Mouse (Mus musculus): ENCODE data around the gene Hhipl1. TPM values are rescaled to one million over a fixed set of nuclear protein-coding genes. Genes with fewer than 3 reads are reported as not detected.

Hhipl1 gene
- total and polyA plus RNA-seq, 3 experiments: not detected

DNA sequence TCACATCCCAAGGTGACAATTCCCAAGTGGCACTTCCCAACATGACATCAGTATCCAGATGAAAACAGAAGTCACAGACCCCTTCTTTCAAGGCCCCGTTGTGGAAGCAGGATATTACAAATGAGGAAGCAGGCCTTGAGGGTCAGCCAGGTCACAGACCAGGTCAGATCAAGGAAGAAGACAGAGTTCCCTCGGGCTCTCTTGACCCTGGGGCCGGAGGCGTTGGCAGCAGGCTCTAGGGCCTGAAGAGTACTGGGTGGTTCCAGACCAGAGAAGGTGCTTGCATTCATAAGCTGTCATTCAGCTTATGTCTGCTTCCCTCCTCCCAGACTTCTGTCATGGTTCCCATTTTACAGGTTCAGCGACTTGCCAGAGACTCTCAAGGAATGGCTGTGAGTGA is 36.4 kb upstream of the Hhipl1 start:
- Histone ChIP-seq H3K79me2 (ENCODE audit: control insufficient read depth, insufficient read depth, low read length, poor library complexity) (peaks cover 31% of the 10 kb centered on the region), H3K9me3 (replicated peaks; ENCODE audit: insufficient read depth, low read length) (no peaks in the 10 kb centered on the region), H3K27me3 (ENCODE audit: control insufficient read depth in 1 of 2, insufficient read depth in 2 of 2, low read length in 2 of 2) (no peaks in the 10 kb centered on the region), H3K4me3 (ENCODE audit: control insufficient read depth in 1 of 2, insufficient read depth in 1 of 2, low read depth in 2 of 2, low read length in 2 of 2) (no peak overlapping the region), H3K9ac (ENCODE audit: control insufficient read depth, low read depth, low read length, poor library complexity, severe bottlenecking) (no peak overlapping the region), H3K27ac (ENCODE audit: control insufficient read depth, low read depth, low read length) (no peak overlapping the region), H3K4me1 (ENCODE audit: control insufficient read depth in 1 of 2, insufficient read depth in 2 of 2, low read length in 2 of 2) (peaks cover 0 to 11% of the 10 kb centered on the region in 2 experiments; a peak in 2 of 4 replicates), H3K36me3 (ENCODE audit: control insufficient read depth in 1 of 2, insufficient read depth in 2 of 2, low read length in 2 of 2) (no peaks in the 10 kb centered on the region; a peak in 1 of 4 replicates)
- TF ChIP-seq POLR2AphosphoS2 (IDR thresholded peaks at IDR 0.05; ENCODE audit: low read length) (no peak), KAT2A (conservative IDR thresholded peaks at IDR 0.05; ENCODE audit: low read depth, low read length) (no peak), MXI1 (IDR thresholded peaks at IDR 0.05; ENCODE audit: low read depth, low read length) (no peak), MAX (IDR thresholded peaks at IDR 0.05; ENCODE audit: low read length) (no peak), CTCF (IDR thresholded peaks at IDR 0.05 in 2 of 3, conservative IDR thresholded peaks at IDR 0.05 in 1 of 3; ENCODE audit: control insufficient read depth in 1 of 3, insufficient read depth in 1 of 3, low read depth in 2 of 3, low read length in 3 of 3, poor library complexity in 1 of 3, severe bottlenecking in 1 of 3) (no peak), HCFC1 (IDR thresholded peaks at IDR 0.05; ENCODE audit: low read depth, low read length) (no peak), JUND (IDR thresholded peaks at IDR 0.05; ENCODE audit: low read depth, low read length) (no peak), USF1 (IDR thresholded peaks at IDR 0.05; ENCODE audit: low read depth, low read length) (no peak), ELF1 (IDR thresholded peaks at IDR 0.05; ENCODE audit: low read depth, low read length) (no peak), GATA1 (IDR thresholded peaks at IDR 0.05; ENCODE audit: low read depth, low read length) (no peak), POLR2AphosphoS5 (IDR thresholded peaks at IDR 0.05; ENCODE audit: borderline replicate concordance, low read depth, low read length) (no peak), ZNF384 (IDR thresholded peaks at IDR 0.05; ENCODE audit: low read depth, low read length) (no peak), NELFE (IDR thresholded peaks at IDR 0.05; ENCODE audit: low read depth, low read length) (no peak), ETS1 (IDR thresholded peaks at IDR 0.05; ENCODE audit: low read depth, low read length) (no peak), MAZ (IDR thresholded peaks at IDR 0.05; ENCODE audit: low read depth, low read length) (no peak), ZMIZ1 (IDR thresholded peaks at IDR 0.05; ENCODE audit: low read depth, low read length) (no peak), BHLHE40 (IDR thresholded peaks at IDR 0.05; ENCODE audit: borderline replicate concordance, low read depth, low read length) (no peak)
- DNase-seq (ENCODE audit: low read depth, low spot score): no peak

DNA sequence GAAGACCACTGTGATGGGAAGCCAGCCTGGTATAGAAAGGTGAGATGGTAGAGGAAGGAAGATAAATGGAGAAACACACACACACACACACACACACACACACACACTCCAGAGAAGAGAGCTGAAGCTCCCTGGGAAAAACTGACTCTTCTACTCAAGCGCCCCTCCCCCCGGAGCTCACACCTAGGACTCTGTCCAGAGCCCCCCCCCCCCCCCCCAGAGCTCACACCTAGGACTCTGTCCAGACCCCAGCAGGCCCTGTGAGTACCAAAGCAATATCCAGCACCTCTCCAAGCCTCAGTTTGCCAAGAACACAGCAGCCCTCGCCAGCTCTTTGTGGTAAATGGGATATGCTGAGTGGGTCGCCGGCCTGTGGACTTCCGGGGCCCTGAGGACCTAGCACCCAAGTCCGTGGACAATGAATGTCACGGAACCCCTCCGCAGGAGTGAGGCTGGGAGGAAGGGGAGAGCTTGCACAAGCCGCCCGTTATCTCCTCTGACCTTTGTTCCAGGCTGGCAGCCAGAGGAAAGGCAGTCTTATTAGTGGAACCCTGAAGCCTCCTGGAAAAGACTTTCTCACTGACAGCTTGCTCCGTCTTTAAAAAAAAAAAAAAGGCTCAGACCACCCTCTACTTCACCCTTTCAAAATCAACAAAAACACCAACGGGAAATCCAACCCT is 35.7 kb upstream of the Hhipl1 start:
- Histone ChIP-seq H3K4me3 (ENCODE audit: control insufficient read depth in 1 of 2, insufficient read depth in 1 of 2, low read depth in 2 of 2, low read length in 2 of 2) (no peak overlapping the region), H3K9ac (ENCODE audit: control insufficient read depth, low read depth, low read length, poor library complexity, severe bottlenecking) (no peak overlapping the region), H3K9me3 (replicated peaks; ENCODE audit: insufficient read depth, low read length) (no peaks in the 10 kb centered on the region), H3K27ac (ENCODE audit: control insufficient read depth, low read depth, low read length) (no peak overlapping the region), H3K4me1 (ENCODE audit: control insufficient read depth in 1 of 2, insufficient read depth in 2 of 2, low read length in 2 of 2) (peaks cover 0 to 11% of the 10 kb centered on the region in 2 experiments; a peak in 2 of 4 replicates), H3K27me3 (ENCODE audit: control insufficient read depth in 1 of 2, insufficient read depth in 2 of 2, low read length in 2 of 2) (no peaks in the 10 kb centered on the region), H3K79me2 (ENCODE audit: control insufficient read depth, insufficient read depth, low read length, poor library complexity) (peaks cover 32% of the 10 kb centered on the region), H3K36me3 (ENCODE audit: control insufficient read depth in 1 of 2, insufficient read depth in 2 of 2, low read length in 2 of 2) (no peaks in the 10 kb centered on the region; a peak in 1 of 4 replicates)
- no peak for TF ChIP-seq MEF2A (IDR thresholded peaks at IDR 0.05; ENCODE audit: extremely low read depth, insufficient replicate concordance, low read depth, low read length, poor library complexity, severe bottlenecking)
- no peak for TF ChIP-seq USF1 (IDR thresholded peaks at IDR 0.05; ENCODE audit: low read depth, low read length)
- TF ChIP-seq POLR2A (IDR thresholded peaks at IDR 0.05; ENCODE audit: control insufficient read depth in 1 of 2, insufficient read depth in 1 of 2, low read depth in 1 of 2, low read length in 2 of 2, poor library complexity in 1 of 2): no peak
- TF ChIP-seq ZC3H11A (IDR thresholded peaks at IDR 0.05; ENCODE audit: low read depth, low read length): no peak
- TF ChIP-seq JUND (IDR thresholded peaks at IDR 0.05; ENCODE audit: low read depth, low read length): no peak
- TF ChIP-seq SIN3A (IDR thresholded peaks at IDR 0.05; ENCODE audit: low read length): no peak
- no peak for TF ChIP-seq TCF12 (IDR thresholded peaks at IDR 0.05; ENCODE audit: low read depth, low read length)
- TF ChIP-seq NELFE (IDR thresholded peaks at IDR 0.05; ENCODE audit: low read depth, low read length): no peak
- TF ChIP-seq GATA1 (IDR thresholded peaks at IDR 0.05; ENCODE audit: low read depth, low read length): no peak
- no peak for TF ChIP-seq RCOR1 (IDR thresholded peaks at IDR 0.05; ENCODE audit: low read depth, low read length)
- no peak for TF ChIP-seq NRF1 (IDR thresholded peaks at IDR 0.05; ENCODE audit: insufficient read depth, low read depth, low read length, poor library complexity, severe bottlenecking)
- TF ChIP-seq MAX (IDR thresholded peaks at IDR 0.05; ENCODE audit: low read length): no peak
- TF ChIP-seq TAL1 (IDR thresholded peaks at IDR 0.05; ENCODE audit: low read length): no peak
- no peak for TF ChIP-seq ZMIZ1 (IDR thresholded peaks at IDR 0.05; ENCODE audit: low read depth, low read length)
- TF ChIP-seq MYC (IDR thresholded peaks at IDR 0.05; ENCODE audit: low read depth, low read length): no peak
- no peak for TF ChIP-seq POLR2AphosphoS5 (IDR thresholded peaks at IDR 0.05; ENCODE audit: borderline replicate concordance, low read depth, low read length)
- TF ChIP-seq CTCF (IDR thresholded peaks at IDR 0.05 in 2 of 3, conservative IDR thresholded peaks at IDR 0.05 in 1 of 3; ENCODE audit: control insufficient read depth in 1 of 3, insufficient read depth in 1 of 3, low read depth in 2 of 3, low read length in 3 of 3, poor library complexity in 1 of 3, severe bottlenecking in 1 of 3): no peak
- no peak for DNase-seq (ENCODE audit: low read depth, low spot score)

Measured in MEL (cell line).